Mouse (Mus musculus): ENCODE results near the gene Brix1. TPM values are rescaled to one million over a fixed set of nuclear protein-coding genes. Genes with fewer than 3 reads are reported as not detected.
"Not testable (repeated sequence)": the region's sequence is repeated elsewhere in the genome, so short reads cannot be mapped to it uniquely, and the experiment has no call there.

The Brix1 gene
- polyA plus RNA-seq, 1 experiment from 2014 or later: 107 TPM

GRCm38 (mm10) chr15:10500035-10500434 lies 14.3 kb upstream of the Brix1 start:
- ATAC-seq (ENCODE audit: insufficient read depth, low FRiP score, low TSS enrichment): no peak
- Histone ChIP-seq H3K4me1 (ENCODE audit: control insufficient read depth, insufficient read depth, low read length) (0 out of 2 replicates have a peak, but pooled peaks cover 3% of the 10 kb centered on the region), H3K4me2 (ENCODE audit: low read depth) (no peak overlapping the region), H3K9ac (ENCODE audit: low read length) (no peak overlapping the region), H3K4me3 (ENCODE audit: low read depth, low read length) (no peak overlapping the region), H3K9me3 (ENCODE audit: control insufficient read depth, low read length) (no peaks in the 10 kb centered on the region), H3K27ac (ENCODE audit: low read depth, low read length) (no peak overlapping the region), H3K27me3 (ENCODE audit: control insufficient read depth, insufficient read depth, low read length) (no peaks in the 10 kb centered on the region), H3K36me3 (ENCODE audit: control insufficient read depth, insufficient read depth, low read length) (no peaks in the 10 kb centered on the region)
- 86% methylated on average over 5 of the region's 5 CpGs for WGBS
- DNase-seq (ENCODE audit: low spot score): no peak

- no peak overlapping the region for H3K9ac ChIP-seq (ENCODE audit: low read length)
- H3K27me3 ChIP-seq (ENCODE audit: control insufficient read depth, insufficient read depth, low read length): no peaks in the 10 kb centered on the region
- ATAC-seq (ENCODE audit: insufficient read depth, low FRiP score, low TSS enrichment): no peak
- no peaks in the 10 kb centered on the region for H3K9me3 ChIP-seq (ENCODE audit: control insufficient read depth, low read length)
- no peak overlapping the region for H3K4me3 ChIP-seq (ENCODE audit: low read depth, low read length)
- no peak overlapping the region for H3K4me2 ChIP-seq (ENCODE audit: low read depth)
- H3K4me1 ChIP-seq (ENCODE audit: control insufficient read depth, insufficient read depth, low read length): 0 out of 2 replicates have a peak, but pooled peaks cover 3% of the 10 kb centered on the region
- H3K36me3 ChIP-seq (ENCODE audit: control insufficient read depth, insufficient read depth, low read length): no peaks in the 10 kb centered on the region
- DNase-seq (ENCODE audit: low spot score): no peak
- no peak overlapping the region for H3K27ac ChIP-seq (ENCODE audit: low read depth, low read length)
- WGBS: 83% methylated on average over 5 of the region's 5 CpGs
Measured at GRCm38 (mm10) chr15:10499593-10499992, 13.8 kb upstream of the Brix1 start.

- not testable (repeated sequence) for H3K27ac ChIP-seq (ENCODE audit: low read depth, low read length); H3K9me3 ChIP-seq (ENCODE audit: control insufficient read depth, low read length); H3K36me3 ChIP-seq (ENCODE audit: control insufficient read depth, insufficient read depth, low read length); ATAC-seq (ENCODE audit: insufficient read depth, low FRiP score, low TSS enrichment); H3K4me1 ChIP-seq (ENCODE audit: control insufficient read depth, insufficient read depth, low read length); H3K9ac ChIP-seq (ENCODE audit: low read length); H3K4me3 ChIP-seq (ENCODE audit: low read depth, low read length); H3K27me3 ChIP-seq (ENCODE audit: control insufficient read depth, insufficient read depth, low read length); H3K4me2 ChIP-seq (ENCODE audit: low read depth); DNase-seq (ENCODE audit: low spot score)
- 91% methylated on average over 1 of the region's 1 CpGs for WGBS
Measured at GRCm38 (mm10) chr15:10496696-10497095, 10.9 kb upstream of the Brix1 start.

GRCm38 (mm10) chr15:10495944-10496343 lies 10.2 kb upstream of the Brix1 start:
- DNase-seq (ENCODE audit: low spot score) (no peak), ATAC-seq (ENCODE audit: insufficient read depth, low FRiP score, low TSS enrichment) (no peak)
- WGBS: 93% methylated on average over 11 of the region's 11 CpGs
- Histone ChIP-seq H3K4me1 (ENCODE audit: control insufficient read depth, insufficient read depth, low read length) (no peaks in the 10 kb centered on the region), H3K4me3 (ENCODE audit: low read depth, low read length) (no peak overlapping the region), H3K27me3 (ENCODE audit: control insufficient read depth, insufficient read depth, low read length) (no peaks in the 10 kb centered on the region), H3K36me3 (ENCODE audit: control insufficient read depth, insufficient read depth, low read length) (0 out of 2 replicates have a peak, but pooled peaks cover 2% of the 10 kb centered on the region), H3K9me3 (ENCODE audit: control insufficient read depth, low read length) (no peaks in the 10 kb centered on the region), H3K4me2 (ENCODE audit: low read depth) (no peak overlapping the region), H3K9ac (ENCODE audit: low read length) (no peak overlapping the region), H3K27ac (ENCODE audit: low read depth, low read length) (no peak overlapping the region)

DNA sequence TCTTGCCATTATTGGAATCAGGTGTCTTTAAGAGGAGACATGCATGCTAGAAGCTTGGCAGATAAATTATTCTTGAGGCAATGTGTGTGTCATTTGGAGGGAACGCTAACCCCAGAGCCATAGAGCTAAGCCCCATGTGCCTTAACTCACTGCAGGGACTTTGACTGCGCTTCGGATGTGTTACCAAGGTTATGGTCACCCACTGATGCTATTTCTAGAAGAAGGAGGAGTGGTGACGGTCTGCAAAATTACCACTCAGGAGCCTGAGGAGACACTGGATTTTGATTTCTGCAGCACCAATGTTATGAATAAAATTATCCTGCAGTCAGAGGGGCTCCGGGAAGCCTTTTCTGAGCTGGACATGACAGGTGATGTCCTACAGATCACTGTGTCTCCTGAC lies 4.4 kb upstream of the Brix1 start:
- Histone ChIP-seq H3K9ac (ENCODE audit: low read length) (no peak overlapping the region), H3K36me3 (ENCODE audit: control insufficient read depth, insufficient read depth, low read length) (peaks cover 2% of the 10 kb centered on the region; the same call in 1 of the 2 replicates), H3K4me3 (ENCODE audit: low read depth, low read length) (no peak overlapping the region), H3K4me1 (ENCODE audit: control insufficient read depth, insufficient read depth, low read length) (peaks cover 4% of the 10 kb centered on the region), H3K4me2 (ENCODE audit: low read depth) (no peak overlapping the region), H3K27me3 (ENCODE audit: control insufficient read depth, insufficient read depth, low read length) (no peaks in the 10 kb centered on the region), H3K27ac (ENCODE audit: low read depth, low read length) (no peak overlapping the region), H3K9me3 (ENCODE audit: control insufficient read depth, low read length) (no peaks in the 10 kb centered on the region)
- 93% methylated on average over 5 of the region's 5 CpGs for WGBS
- ATAC-seq (ENCODE audit: insufficient read depth, low FRiP score, low TSS enrichment) (no peak), DNase-seq (ENCODE audit: low spot score) (no peak)

- WGBS: 65% methylated on average over 2 of the region's 2 CpGs
- DNase-seq (ENCODE audit: low spot score) (no peak), ATAC-seq (ENCODE audit: insufficient read depth, low FRiP score, low TSS enrichment) (no peak)
Measured at GRCm38 (mm10) chr15:10487246-10487645, 1.5 kb upstream of the Brix1 start.

GRCm38 (mm10) chr15:10486365-10486839 lies 655 bp upstream of the Brix1 start:
- Histone ChIP-seq H3K27me3 (ENCODE audit: control insufficient read depth, insufficient read depth, low read length) (no peaks in the 10 kb centered on the region), H3K4me2 (ENCODE audit: low read depth) (peak overlapping the region; percentile 66), H3K4me3 (ENCODE audit: low read depth, low read length) (peak overlapping the region; percentile 66), H3K9me3 (ENCODE audit: control insufficient read depth, low read length) (no peaks in the 10 kb centered on the region), H3K27ac (ENCODE audit: low read depth, low read length) (peak overlapping the region; percentile 30; the same call in 1 of the 2 replicates), H3K4me1 (ENCODE audit: control insufficient read depth, insufficient read depth, low read length) (peaks cover 11% of the 10 kb centered on the region), H3K36me3 (ENCODE audit: control insufficient read depth, insufficient read depth, low read length) (no peaks in the 10 kb centered on the region; the same call in 1 of the 2 replicates), H3K9ac (ENCODE audit: low read length) (peak overlapping the region; percentile 81)
- peak; percentile 58 for ATAC-seq (ENCODE audit: insufficient read depth, low FRiP score, low TSS enrichment)
- DNase-seq (ENCODE audit: low spot score): no peak
- WGBS: 2% methylated on average over 18 of the region's 18 CpGs

More at GRCm38 (mm10) chr15:10487246-10487645, 1.5 kb upstream of the Brix1 start:
- Histone ChIP-seq H3K36me3 (ENCODE audit: control insufficient read depth, insufficient read depth, low read length) (no peaks in the 10 kb centered on the region; the same call in 1 of the 2 replicates), H3K27ac (ENCODE audit: low read depth, low read length) (no peak overlapping the region), H3K9me3 (ENCODE audit: control insufficient read depth, low read length) (no peaks in the 10 kb centered on the region), H3K27me3 (ENCODE audit: control insufficient read depth, insufficient read depth, low read length) (no peaks in the 10 kb centered on the region), H3K4me2 (ENCODE audit: low read depth) (0 out of 2 replicates have a peak overlapping the region, but pooled peaks have one; percentile 66), H3K4me3 (ENCODE audit: low read depth, low read length) (no peak overlapping the region), H3K9ac (ENCODE audit: low read length) (no peak overlapping the region), H3K4me1 (ENCODE audit: control insufficient read depth, insufficient read depth, low read length) (peaks cover 11% of the 10 kb centered on the region)

DNA sequence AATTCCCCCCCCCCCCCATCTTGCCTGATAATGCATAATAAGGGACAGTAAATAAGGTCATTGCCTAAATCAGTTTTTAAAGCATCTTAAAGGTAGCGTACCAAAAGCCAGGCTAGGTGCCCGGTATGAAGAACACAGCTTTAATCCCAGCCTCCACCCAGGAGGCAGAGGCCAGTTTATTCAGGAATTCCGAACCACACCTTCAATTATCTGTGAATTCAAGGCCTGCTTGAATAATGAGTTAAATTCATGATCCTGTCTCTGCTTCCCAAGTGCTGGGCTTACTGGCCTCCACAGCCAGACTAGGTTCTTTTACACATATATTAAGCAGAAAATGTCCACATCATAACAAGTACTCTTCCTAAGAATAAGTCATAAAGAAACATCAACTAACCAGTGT lies 14.8 kb downstream of the Brix1 start:
- peaks cover 6% of the 10 kb centered on the region for H3K36me3 ChIP-seq (ENCODE audit: control insufficient read depth, insufficient read depth, low read length)
- 19% methylated on average over 3 of the region's 3 CpGs for WGBS
- no peaks in the 10 kb centered on the region for H3K9me3 ChIP-seq (ENCODE audit: control insufficient read depth, low read length)
- H3K4me1 ChIP-seq (ENCODE audit: control insufficient read depth, insufficient read depth, low read length): peaks cover 6% of the 10 kb centered on the region; the same call in 1 of the 2 replicates
- peak overlapping the region; percentile 82 for H3K4me2 ChIP-seq (ENCODE audit: low read depth)
- H3K27me3 ChIP-seq (ENCODE audit: control insufficient read depth, insufficient read depth, low read length): no peaks in the 10 kb centered on the region
- H3K27ac ChIP-seq (ENCODE audit: low read depth, low read length): no peak overlapping the region
- H3K9ac ChIP-seq (ENCODE audit: low read length): peak overlapping the region; percentile 88; the same call in 1 of the 2 replicates
- ATAC-seq (ENCODE audit: insufficient read depth, low FRiP score, low TSS enrichment): no peak
- no peak for DNase-seq (ENCODE audit: low spot score)
- peak overlapping the region; percentile 81 for H3K4me3 ChIP-seq (ENCODE audit: low read depth, low read length)

GRCm38 (mm10) chr15:10470151-10470831 lies 15.5 kb downstream of the Brix1 start, which contains the start of gene Dnajc21:
Dnajc21 (minus strand) TSS chr15:10470516.
- Histone ChIP-seq H3K27me3 (ENCODE audit: control insufficient read depth, insufficient read depth, low read length) (no peaks in the 10 kb centered on the region), H3K4me3 (ENCODE audit: low read depth, low read length) (peak within 1 kb of the TSS; percentile 81), H3K36me3 (ENCODE audit: control insufficient read depth, insufficient read depth, low read length) (peaks cover 3% of the 10 kb centered on the region), H3K9me3 (ENCODE audit: control insufficient read depth, low read length) (no peaks in the 10 kb centered on the region), H3K4me1 (ENCODE audit: control insufficient read depth, insufficient read depth, low read length) (peaks cover 6% of the 10 kb centered on the region; the same call in 1 of the 2 replicates), H3K27ac (ENCODE audit: low read depth, low read length) (peak within 1 kb of the TSS; percentile 79), H3K9ac (ENCODE audit: low read length) (peak within 1 kb of the TSS; percentile 88), H3K4me2 (ENCODE audit: low read depth) (peak within 1 kb of the TSS; percentile 82)
- WGBS: under 1% methylated on average over 32 of the region's 87 CpGs
- ATAC-seq (ENCODE audit: insufficient read depth, low FRiP score, low TSS enrichment) (peak; percentile 93), DNase-seq (ENCODE audit: low spot score) (peak; percentile 87)
